Mouse (Mus musculus) thymus, postnatal 0 days (tissue): Measurements from ENCODE around the gene Id3. TPM values are rescaled to one million over a fixed set of nuclear protein-coding genes. Genes with fewer than 3 reads are reported as not detected.
"Not testable (repeated sequence)": the region's sequence is repeated elsewhere in the genome, so short reads cannot be mapped to it uniquely, and the experiment has no call there.

Experiments used
- DNase-seq: peaks from one replicate; pipeline ENCODE4 v3.0.0-alpha.2; 2015; ENCODE audit warnings: low spot score
- polyA plus RNA-seq: library from polyadenylated mRNA; unstranded; fragments of >200 nt; fragmentation: Nextera tagmentation; extraction: Ambion mirVana; gene quantifications from 2 replicates; pipeline ENCODE4 v1.2.1, GENCODE M21; 2015

Gene Id3
- polyA plus RNA-seq: 262 and 327 TPM in 2 replicates

GRCm38 (mm10) chr4:136143193-136143976 is at the start of gene Id3:
Gene Id3, plus strand, starts transcription at chr4:136143497.
- DNase-seq: peak; percentile 94

- no peak for DNase-seq
These were observed 48.6 kb upstream of the Id3 start for GRCm38 (mm10) chr4:136094519-136095219.

GRCm38 (mm10) chr4:136095490-136096105 is 47.7 kb upstream of the Id3 start:
- peak; percentile 68 for DNase-seq

GRCm38 (mm10) chr4:136096446-136097113 is 46.7 kb upstream of the Id3 start:
- DNase-seq: peak; percentile 52

- no peak for DNase-seq
These were observed 44.9 kb upstream of the Id3 start for GRCm38 (mm10) chr4:136098446-136098845.

- DNase-seq: peak; percentile 69
These were observed 42.8 kb upstream of the Id3 start for GRCm38 (mm10) chr4:136100396-136101070.

GRCm38 (mm10) chr4:136101753-136102152 is 41.5 kb upstream of the Id3 start:
- DNase-seq: not testable (repeated sequence)

- DNase-seq: no peak
These were observed 38.5 kb upstream of the Id3 start for GRCm38 (mm10) chr4:136104590-136105337.

GRCm38 (mm10) chr4:136106880-136107301 is 36.4 kb upstream of the Id3 start:
- DNase-seq: no peak

- DNase-seq: no peak
These were observed 34.1 kb upstream of the Id3 start for GRCm38 (mm10) chr4:136109153-136109552.

GRCm38 (mm10) chr4:136109941-136110900 is 33.1 kb upstream of the Id3 start:
- peak; percentile 71 for DNase-seq

- DNase-seq: peak; percentile 76
These were observed 31.0 kb upstream of the Id3 start for GRCm38 (mm10) chr4:136112344-136112743.

GRCm38 (mm10) chr4:136114747-136115146 is 28.6 kb upstream of the Id3 start:
- DNase-seq: no peak

GRCm38 (mm10) chr4:136117022-136117421 is 26.3 kb upstream of the Id3 start:
- DNase-seq: no peak

GRCm38 (mm10) chr4:136120041-136120440 is 23.3 kb upstream of the Id3 start:
- DNase-seq: no peak

- DNase-seq: peak; percentile 53
These were observed 22.1 kb upstream of the Id3 start for GRCm38 (mm10) chr4:136121158-136121557.

- no peak for DNase-seq
These were observed 21.3 kb upstream of the Id3 start for GRCm38 (mm10) chr4:136121844-136122468.

- no peak for DNase-seq
These were observed 20.0 kb upstream of the Id3 start for GRCm38 (mm10) chr4:136123111-136123791.
